Mouse (Mus musculus): Measurements from ENCODE around the gene Ubash3a. TPM values are rescaled to one million over a fixed set of nuclear protein-coding genes. Genes with fewer than 3 reads are reported as not detected.

Gene Ubash3a
- polyA plus RNA-seq, 1 experiment: not detected

DNA sequence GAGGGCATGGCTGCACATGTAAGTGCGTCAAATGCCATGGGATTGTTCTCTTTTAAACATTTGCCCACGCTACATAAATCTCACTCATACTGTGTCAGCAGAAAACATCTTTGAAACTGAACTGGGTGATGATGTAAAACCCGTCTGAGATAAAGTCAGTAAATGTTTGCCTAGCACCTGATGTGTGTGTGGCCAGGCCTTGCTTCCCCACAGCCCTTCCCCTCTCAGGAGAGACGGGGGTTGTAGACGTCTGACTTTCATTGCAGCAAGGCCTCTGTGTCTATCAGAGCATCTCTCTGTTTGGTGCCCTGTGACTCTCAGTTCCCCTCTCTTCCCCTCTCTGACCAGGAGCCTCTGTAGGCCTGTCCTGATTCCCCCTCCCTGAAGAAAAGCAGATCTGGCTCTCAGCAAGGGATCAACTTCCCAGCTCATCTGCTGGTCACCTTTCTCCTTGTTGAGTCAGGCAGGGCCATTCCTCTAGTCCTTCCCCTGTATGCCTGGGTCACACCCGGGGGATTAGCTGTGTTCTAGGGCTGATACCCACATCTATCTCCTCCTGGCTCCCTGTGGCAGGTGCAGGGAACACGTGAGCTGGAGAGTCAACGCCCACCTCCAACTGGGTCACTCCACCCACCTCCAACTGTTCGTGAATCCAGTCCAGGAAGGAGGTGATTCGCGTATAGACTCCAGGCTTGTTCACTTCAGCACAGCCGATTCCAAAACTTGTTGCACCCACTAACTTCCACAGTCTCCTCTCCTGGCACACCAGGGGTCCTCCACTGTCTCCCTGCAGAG lies 24.3 kb upstream of the Ubash3a start:
- Histone ChIP-seq H3K79me2 (ENCODE audit: control insufficient read depth, insufficient read depth) (no peaks in the 10 kb centered on the region), H3K36me3 (ENCODE audit: control insufficient read depth, insufficient read depth) (no peaks in the 10 kb centered on the region), H3ac (ENCODE audit: control insufficient read depth, insufficient read length) (no peak overlapping the region), H3K27me3 (ENCODE audit: control insufficient read depth, insufficient read depth, insufficient read length) (no peaks in the 10 kb centered on the region), H3K4me3 (no peak overlapping the region), H3K4me2 (ENCODE audit: low read depth) (no peak overlapping the region)
- TF ChIP-seq SRF (IDR thresholded peaks at IDR 0.05; ENCODE audit: control insufficient read depth, insufficient read length, low read depth) (no peak), CEBPB (IDR thresholded peaks at IDR 0.05; ENCODE audit: insufficient read depth, poor library complexity, severe bottlenecking) (no peak), POLR2AphosphoS2 (IDR thresholded peaks at IDR 0.05; ENCODE audit: insufficient read length, low read depth) (no peak), USF1 (IDR thresholded peaks at IDR 0.05; ENCODE audit: low read depth) (no peak), MYOG (IDR thresholded peaks at IDR 0.05; ENCODE audit: control insufficient read depth in 1 of 3, insufficient read depth in 1 of 3, insufficient read length in 2 of 3, low read depth in 2 of 3) (no peak), E2F4 (IDR thresholded peaks at IDR 0.05; ENCODE audit: insufficient read depth) (no peak)

DNA sequence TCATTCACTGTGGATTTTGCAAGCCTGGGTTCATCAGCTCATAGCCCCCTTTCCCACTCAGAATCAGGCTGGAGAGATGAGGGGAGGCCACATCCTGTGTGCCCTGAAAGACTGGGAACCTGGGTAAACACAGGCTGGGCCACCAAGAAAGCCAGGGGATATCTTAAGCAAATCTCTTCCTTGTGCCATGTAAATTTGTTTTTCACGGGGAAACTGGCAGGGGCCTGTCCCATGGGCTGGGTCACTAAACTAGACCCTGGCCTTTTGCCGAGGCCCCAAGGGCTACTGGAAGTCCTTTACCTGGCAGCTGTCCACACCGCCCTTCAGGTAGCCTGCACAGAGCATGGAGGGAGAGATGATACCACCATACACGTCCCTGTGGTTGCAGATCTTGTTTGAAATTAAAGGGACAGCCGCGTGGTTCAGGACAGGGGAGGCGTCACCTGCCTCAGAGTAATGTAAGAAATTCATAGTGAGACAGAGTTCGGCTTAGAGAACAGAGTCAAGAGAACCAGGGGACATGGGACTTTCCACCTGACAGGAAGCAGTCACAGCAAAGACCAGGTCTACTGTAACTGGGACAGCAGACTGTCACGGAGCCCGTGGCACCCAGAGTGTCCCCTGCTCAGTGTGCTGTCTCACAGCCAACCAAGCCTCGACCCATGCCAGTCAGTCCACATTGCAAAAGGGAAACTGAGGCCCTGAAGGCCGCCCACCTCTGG lies 23.2 kb upstream of the Ubash3a start:
- H3K4me2 ChIP-seq (ENCODE audit: low read depth): no peak overlapping the region
- H3ac ChIP-seq (ENCODE audit: control insufficient read depth, insufficient read length): no peak overlapping the region
- H3K27me3 ChIP-seq (ENCODE audit: control insufficient read depth, insufficient read depth, insufficient read length): no peaks in the 10 kb centered on the region
- H3K36me3 ChIP-seq (ENCODE audit: control insufficient read depth, insufficient read depth): no peaks in the 10 kb centered on the region
- H3K4me3 ChIP-seq: no peak overlapping the region
- no peak for TF ChIP-seq SRF (IDR thresholded peaks at IDR 0.05; ENCODE audit: control insufficient read depth, insufficient read length, low read depth)
- TF ChIP-seq POLR2A (IDR thresholded peaks at IDR 0.05; ENCODE audit: insufficient read length, low read depth): no peak
- TF ChIP-seq CEBPB (IDR thresholded peaks at IDR 0.05; ENCODE audit: insufficient read depth, poor library complexity, severe bottlenecking): no peak
- TF ChIP-seq TCF12 (IDR thresholded peaks at IDR 0.05; ENCODE audit: insufficient read depth, poor library complexity, severe bottlenecking): no peak
- no peak for TF ChIP-seq TCF3 (IDR thresholded peaks at IDR 0.05; ENCODE audit: insufficient read length, low read depth)
- TF ChIP-seq MAX (IDR thresholded peaks at IDR 0.05; ENCODE audit: low read depth): no peak
- no peak for TF ChIP-seq MYOD1 (IDR thresholded peaks at IDR 0.05; ENCODE audit: control insufficient read depth in 1 of 3, insufficient read length in 2 of 3, low read depth in 2 of 3)
- no peak for TF ChIP-seq MYOG (IDR thresholded peaks at IDR 0.05; ENCODE audit: control insufficient read depth in 1 of 3, insufficient read depth in 1 of 3, insufficient read length in 2 of 3, low read depth in 2 of 3)
- TF ChIP-seq USF1 (IDR thresholded peaks at IDR 0.05; ENCODE audit: low read depth): no peak
- no peak for TF ChIP-seq E2F4 (IDR thresholded peaks at IDR 0.05; ENCODE audit: insufficient read depth)
- no peak for TF ChIP-seq REST (IDR thresholded peaks at IDR 0.05; ENCODE audit: insufficient read depth, insufficient read length)
- no peak for TF ChIP-seq POLR2AphosphoS2 (IDR thresholded peaks at IDR 0.05; ENCODE audit: insufficient read length, low read depth)
- H3K79me2 ChIP-seq (ENCODE audit: control insufficient read depth, insufficient read depth): no peaks in the 10 kb centered on the region

DNA sequence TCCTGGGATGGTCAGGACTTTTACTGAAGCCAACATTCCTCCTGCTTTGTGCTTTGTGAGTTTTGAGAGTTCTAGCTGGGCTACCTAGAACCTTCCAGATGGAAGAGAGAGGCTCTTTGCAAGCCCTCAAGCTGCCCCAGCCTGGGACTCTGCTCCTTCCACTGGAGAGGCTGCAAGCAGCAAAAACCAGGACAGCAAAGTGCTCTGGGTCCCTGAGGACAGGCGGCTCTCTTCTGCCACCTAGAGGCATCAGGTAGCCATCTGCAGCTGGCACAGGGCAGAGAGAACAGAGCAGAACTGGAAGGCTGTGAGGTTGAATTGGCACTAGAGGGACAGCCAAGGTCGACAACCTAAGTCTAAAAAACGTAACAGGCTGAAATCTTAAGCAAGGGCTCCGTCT lies 20.3 kb upstream of the Ubash3a start:
- Histone ChIP-seq H3K27me3 (ENCODE audit: control insufficient read depth, insufficient read depth, insufficient read length) (no peaks in the 10 kb centered on the region), H3K79me2 (ENCODE audit: control insufficient read depth, insufficient read depth) (no peaks in the 10 kb centered on the region), H3ac (ENCODE audit: control insufficient read depth, insufficient read length) (no peak overlapping the region), H3K4me3 (no peak overlapping the region), H3K4me2 (ENCODE audit: low read depth) (no peak overlapping the region), H3K36me3 (ENCODE audit: control insufficient read depth, insufficient read depth) (no peaks in the 10 kb centered on the region)
- TF ChIP-seq MYOD1 (IDR thresholded peaks at IDR 0.05; ENCODE audit: control insufficient read depth in 1 of 3, insufficient read length in 2 of 3, low read depth in 2 of 3) (no peak), POLR2A (IDR thresholded peaks at IDR 0.05; ENCODE audit: insufficient read length, low read depth) (no peak), USF1 (IDR thresholded peaks at IDR 0.05; ENCODE audit: low read depth) (no peak)

DNA sequence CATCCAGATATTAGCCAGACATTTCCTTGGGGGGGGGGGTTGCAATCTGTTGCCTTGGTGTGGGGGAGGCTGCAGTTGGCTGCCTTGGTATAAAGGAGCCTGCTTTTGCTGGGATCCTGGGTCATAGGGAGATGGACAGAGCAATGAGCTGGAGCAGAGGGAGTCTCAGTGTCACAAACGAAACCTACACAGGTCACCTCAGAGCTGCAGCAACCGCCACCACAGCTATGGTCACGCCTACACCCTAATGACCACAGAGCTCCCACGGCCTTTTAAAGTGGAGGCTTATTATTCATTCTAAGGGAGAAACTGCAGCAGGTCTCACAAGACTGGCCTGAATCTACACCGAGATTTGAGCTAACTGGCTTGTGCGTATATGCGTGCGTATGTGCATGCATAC lies 15.8 kb upstream of the Ubash3a start:
- H3K36me3 ChIP-seq (ENCODE audit: control insufficient read depth, insufficient read depth): no peaks in the 10 kb centered on the region
- TF ChIP-seq POLR2A (IDR thresholded peaks at IDR 0.05; ENCODE audit: insufficient read length, low read depth) (no peak), MYOD1 (IDR thresholded peaks at IDR 0.05; ENCODE audit: control insufficient read depth in 1 of 3, insufficient read length in 2 of 3, low read depth in 2 of 3) (no peak), MYOG (IDR thresholded peaks at IDR 0.05; ENCODE audit: control insufficient read depth in 1 of 3, insufficient read depth in 1 of 3, insufficient read length in 2 of 3, low read depth in 2 of 3) (no peak), E2F4 (IDR thresholded peaks at IDR 0.05; ENCODE audit: insufficient read depth) (no peak), SRF (IDR thresholded peaks at IDR 0.05; ENCODE audit: control insufficient read depth, insufficient read length, low read depth) (no peak), TCF3 (IDR thresholded peaks at IDR 0.05; ENCODE audit: insufficient read length, low read depth) (no peak), MAX (IDR thresholded peaks at IDR 0.05; ENCODE audit: low read depth) (no peak), REST (IDR thresholded peaks at IDR 0.05; ENCODE audit: insufficient read depth, insufficient read length) (no peak)
- H3K79me2 ChIP-seq (ENCODE audit: control insufficient read depth, insufficient read depth): no peaks in the 10 kb centered on the region
- no peak overlapping the region for H3K4me2 ChIP-seq (ENCODE audit: low read depth)
- H3ac ChIP-seq (ENCODE audit: control insufficient read depth, insufficient read length): no peak overlapping the region
- no peak overlapping the region for H3K4me3 ChIP-seq
- no peaks in the 10 kb centered on the region for H3K27me3 ChIP-seq (ENCODE audit: control insufficient read depth, insufficient read depth, insufficient read length)

DNA sequence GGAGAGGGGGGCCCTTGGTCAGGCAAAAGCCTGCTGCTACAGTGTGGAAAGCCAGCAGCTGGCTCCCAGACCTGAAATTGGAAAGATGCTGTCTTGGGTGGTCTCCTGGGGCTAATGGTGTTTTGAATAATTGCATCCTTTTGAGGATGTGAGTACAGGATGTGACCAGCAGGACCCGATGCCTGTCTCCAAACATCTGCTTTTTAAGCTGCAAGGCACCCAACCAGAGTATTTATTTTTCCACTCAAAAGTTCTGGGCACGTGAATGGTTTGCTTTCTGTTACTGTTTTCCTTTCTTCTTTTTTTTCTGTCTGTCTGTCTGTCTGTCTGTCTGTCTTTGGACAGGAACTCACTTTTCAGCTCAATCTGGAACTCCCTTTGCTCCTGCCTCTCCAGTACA lies 15.0 kb upstream of the Ubash3a start:
- Histone ChIP-seq H3K36me3 (ENCODE audit: control insufficient read depth, insufficient read depth) (no peaks in the 10 kb centered on the region), H3K4me3 (no peak overlapping the region), H3K27me3 (ENCODE audit: control insufficient read depth, insufficient read depth, insufficient read length) (no peaks in the 10 kb centered on the region), H3K4me2 (ENCODE audit: low read depth) (no peak overlapping the region), H3K79me2 (ENCODE audit: control insufficient read depth, insufficient read depth) (no peaks in the 10 kb centered on the region), H3ac (ENCODE audit: control insufficient read depth, insufficient read length) (no peak overlapping the region)
- no peak for TF ChIP-seq MAX (IDR thresholded peaks at IDR 0.05; ENCODE audit: low read depth)
- TF ChIP-seq POLR2A (IDR thresholded peaks at IDR 0.05; ENCODE audit: insufficient read length, low read depth): no peak
- no peak for TF ChIP-seq MYOD1 (IDR thresholded peaks at IDR 0.05; ENCODE audit: control insufficient read depth in 1 of 3, insufficient read length in 2 of 3, low read depth in 2 of 3)
- no peak for TF ChIP-seq USF1 (IDR thresholded peaks at IDR 0.05; ENCODE audit: low read depth)
- TF ChIP-seq SRF (IDR thresholded peaks at IDR 0.05; ENCODE audit: control insufficient read depth, insufficient read length, low read depth): no peak
- no peak for TF ChIP-seq TCF3 (IDR thresholded peaks at IDR 0.05; ENCODE audit: insufficient read length, low read depth)
- TF ChIP-seq E2F4 (IDR thresholded peaks at IDR 0.05; ENCODE audit: insufficient read depth): no peak
- TF ChIP-seq POLR2AphosphoS2 (IDR thresholded peaks at IDR 0.05; ENCODE audit: insufficient read length, low read depth): no peak
- no peak for TF ChIP-seq MYOG (IDR thresholded peaks at IDR 0.05; ENCODE audit: control insufficient read depth in 1 of 3, insufficient read depth in 1 of 3, insufficient read length in 2 of 3, low read depth in 2 of 3)
- no peak for TF ChIP-seq REST (IDR thresholded peaks at IDR 0.05; ENCODE audit: insufficient read depth, insufficient read length)
- TF ChIP-seq CEBPB (IDR thresholded peaks at IDR 0.05; ENCODE audit: insufficient read depth, poor library complexity, severe bottlenecking): no peak
- no peak for TF ChIP-seq TCF12 (IDR thresholded peaks at IDR 0.05; ENCODE audit: insufficient read depth, poor library complexity, severe bottlenecking)
